Mouse (Mus musculus) Patski (cell line): ENCODE measurements around the gene Cxcr2. TPM values are rescaled to one million over a fixed set of nuclear protein-coding genes. Genes with fewer than 3 reads are reported as not detected.

Experiments
- ATAC-seq: fragments of 100-300 bp; one replicate; pipeline ENCODE4 v1.8.0; 2021
- CTCF ChIA-PET: fragments of 350-600 bp; sonication (Branson Sonifier 250); formaldehyde crosslinking; loops from one replicate; lab custom pipeline; 2022; ENCODE audit warnings: inconsistent platforms; lab: Charles Lee
- POLR2A ChIA-PET: fragments of 350-600 bp; sonication (Branson Sonifier 250); formaldehyde crosslinking; loops from one replicate; lab custom pipeline; 2022; ENCODE audit warnings: antibody characterized with exemption, inconsistent platforms; lab: Charles Lee
- DNase-seq: peaks from one replicate; pipeline ENCODE4 v3.0.0-alpha.2; 2011; ENCODE audit warnings: low read depth, low spot score
- H3K27me3 ChIP-seq: fragments of 371-371 bp; one replicate; pipeline ENCODE4 v1.5.1; 2021
- CTCF ChIP-seq: fragments of 100-300 bp; IDR thresholded peaks from one replicate; pipeline ENCODE4 v1.5.1; 2021
- in situ Hi-C: fragments of 300-500 bp; cut with MboI; formaldehyde crosslinking; loops from 3 replicates; pipeline ENCODE4 v1.11.1; 2018; ENCODE audit warnings: low pct_unique_long_range_greater_than_20kb, mixed read lengths
- polyA plus RNA-seq: library from polyadenylated mRNA; unstranded; gene quantifications from one replicate; pipeline ENCODE4 v1.2.3, GENCODE M21; 2021

Gene Cxcr2
- polyA plus RNA-seq, 1 experiment from 2014 or later = 0.01 TPM

GRCm38 (mm10) chr1:74167136-74167535 is 13.3 kb downstream of the Cxcr2 start:
- TF ChIP-seq CTCF = no peak
- CTCF ChIA-PET = no interaction called here
- H3K27me3 ChIP-seq = peaks cover 38% of the 10 kb centered on the region
- DNase-seq (no peak), ATAC-seq (no peak)
- POLR2A ChIA-PET = interaction anchor here (0.7 to 0.8 kb wide), 2 partner anchors 21 to 74 kb away, joined by 3 to 5 read pairs; no protein-coding TSS in a partner anchor
- in situ Hi-C loops = no loop called here

- ChIA-PET POLR2A (no interaction called here), CTCF (no interaction called here)
- no peak for TF ChIP-seq CTCF
- peaks cover 32% of the 10 kb centered on the region for H3K27me3 ChIP-seq
- in situ Hi-C loops = no loop called here
- DNase-seq (no peak), ATAC-seq (no peak)
Measured at GRCm38 (mm10) chr1:74169721-74170120, 15.9 kb downstream of the Cxcr2 start.

- DNase-seq (no peak), ATAC-seq (no peak)
- H3K27me3 ChIP-seq = peaks cover 29% of the 10 kb centered on the region
- ChIA-PET POLR2A (no interaction called here), CTCF (no interaction called here)
- in situ Hi-C loops = no loop called here
- TF ChIP-seq CTCF = no peak
Measured at GRCm38 (mm10) chr1:74172722-74173121, 18.9 kb downstream of the Cxcr2 start.

GRCm38 (mm10) chr1:74175731-74176130 is 21.9 kb downstream of the Cxcr2 start:
- POLR2A ChIA-PET = no interaction called here
- in situ Hi-C loops = no loop called here
- ATAC-seq (no peak), DNase-seq (no peak)
- CTCF ChIA-PET = no interaction called here
- H3K27me3 ChIP-seq = peaks cover 29% of the 10 kb centered on the region
- TF ChIP-seq CTCF = no peak

GRCm38 (mm10) chr1:74178618-74179017 is 24.8 kb downstream of the Cxcr2 start:
- peaks cover 13% of the 10 kb centered on the region for H3K27me3 ChIP-seq
- no peak for ATAC-seq
- ChIA-PET CTCF (interaction anchor here (1.5 kb wide), 1 partner anchor 14 kb away, joined by 3 read pairs; no protein-coding TSS in a partner anchor), POLR2A (no interaction called here)
- in situ Hi-C loops = no loop called here
- no peak for DNase-seq
- no peak for TF ChIP-seq CTCF

GRCm38 (mm10) chr1:74179624-74180408 is 26.0 kb downstream of the Cxcr2 start:
- no peak for ATAC-seq
- ChIA-PET POLR2A (no interaction called here), CTCF (no interaction called here)
- DNase-seq = no peak
- TF ChIP-seq CTCF = no peak
- H3K27me3 ChIP-seq = peaks cover 13% of the 10 kb centered on the region
- in situ Hi-C loops = no loop called here

- DNase-seq = no peak
- CTCF ChIA-PET = no interaction called here
- TF ChIP-seq CTCF = no peak
- H3K27me3 ChIP-seq = peaks cover 9% of the 10 kb centered on the region
- in situ Hi-C loops = no loop called here
- POLR2A ChIA-PET = no interaction called here
- ATAC-seq = no peak
Measured at GRCm38 (mm10) chr1:74181462-74181861, 27.7 kb downstream of the Cxcr2 start.

GRCm38 (mm10) chr1:74183006-74183405 is 29.2 kb downstream of the Cxcr2 start:
- no peak for DNase-seq
- ChIA-PET CTCF (no interaction called here), POLR2A (interaction anchor here (0.6 kb wide), 1 partner anchor 255 kb away, joined by 3 read pairs; no protein-coding TSS in a partner anchor)
- ATAC-seq = no peak
- H3K27me3 ChIP-seq = peaks cover 2% of the 10 kb centered on the region
- no peak for TF ChIP-seq CTCF
- in situ Hi-C loops = no loop called here

- ChIA-PET POLR2A (no interaction called here), CTCF (no interaction called here)
- no peaks in the 10 kb centered on the region for H3K27me3 ChIP-seq
- in situ Hi-C loops = no loop called here
- no peak for TF ChIP-seq CTCF
- no peak for DNase-seq
- no peak for ATAC-seq
Measured at GRCm38 (mm10) chr1:74190471-74190870, 36.7 kb downstream of the Cxcr2 start.

- DNase-seq = no peak
- H3K27me3 ChIP-seq = no peaks in the 10 kb centered on the region
- ChIA-PET CTCF (no interaction called here), POLR2A (no interaction called here)
- no peak for ATAC-seq
- in situ Hi-C loops = no loop called here
- no peak for TF ChIP-seq CTCF
Measured at GRCm38 (mm10) chr1:74192711-74193110, 38.9 kb downstream of the Cxcr2 start.

- ATAC-seq = no peak
- no peak for DNase-seq
- TF ChIP-seq CTCF = no peak
- no peaks in the 10 kb centered on the region for H3K27me3 ChIP-seq
- POLR2A ChIA-PET = no interaction called here
- CTCF ChIA-PET = interaction anchor here (1.8 kb wide), 1 partner anchor 10 kb away, joined by 4 read pairs; no protein-coding TSS in a partner anchor
- in situ Hi-C loops = no loop called here
Measured at GRCm38 (mm10) chr1:74194445-74194844, 40.7 kb downstream of the Cxcr2 start, which contains the start of gene Cxcr1. Gene Cxcr1 (minus strand): TSS chr1:74194631.
